Mouse (Mus musculus) stomach, embryonic 14.5 days (tissue): ENCODE results near the gene Bsnd. TPM values are rescaled to one million over a fixed set of nuclear protein-coding genes. Genes with fewer than 3 reads are reported as not detected.

Source experiments
- ATAC-seq: fragments of 200-750 bp; cut with Nextera tagmentation; 2 replicates; pipeline ENCODE4 v1.8.0; 2017; ENCODE audit warnings: low read depth, moderate TSS enrichment; ENCODE audit not compliant: insufficient number of reproducible peaks, insufficient read depth, low FRiP score
- H3K27ac ChIP-seq: fragments of 300-500 bp; sonication (generic); 2 replicates; pipeline ENCODE4 v1.5.1; 2014; ENCODE audit warnings: mild to moderate bottlenecking, low read length, moderate library complexity, mixed read lengths
- H3K27me3 ChIP-seq: fragments of 300-500 bp; sonication (generic); 2 replicates; pipeline ENCODE4 v1.6.1; 2014; ENCODE audit warnings: low read length, control low read depth, mixed read lengths; ENCODE audit not compliant: control insufficient read depth, insufficient read depth
- H3K36me3 ChIP-seq: fragments of 300-500 bp; sonication (generic); 2 replicates; pipeline ENCODE4 v1.6.1; 2014; ENCODE audit warnings: mild to moderate bottlenecking, control low read depth, low read length, moderate library complexity, mixed read lengths; ENCODE audit not compliant: control insufficient read depth, insufficient read depth
- H3K4me1 ChIP-seq: fragments of 300-500 bp; sonication (generic); 2 replicates; pipeline ENCODE4 v1.6.1; 2014; ENCODE audit warnings: low read length, control low read depth, mixed read lengths; ENCODE audit not compliant: control insufficient read depth, insufficient read depth
- H3K4me2 ChIP-seq: fragments of 300-500 bp; sonication (generic); replicated peaks from 2 replicates; pipeline ENCODE4 v1.6.1; 2014; ENCODE audit warnings: low read depth, low read length, control low read depth
- H3K4me3 ChIP-seq: fragments of 300-500 bp; sonication (generic); 2 replicates; pipeline ENCODE4 v1.5.1; 2014; ENCODE audit warnings: low read depth, low read length, control low read depth
- H3K9ac ChIP-seq: fragments of 300-500 bp; sonication (generic); replicated peaks from 2 replicates; pipeline ENCODE4 v1.6.1; 2014; ENCODE audit warnings: low read depth, mild to moderate bottlenecking, control low read depth, low read length, moderate library complexity, mixed read lengths
- H3K9me3 ChIP-seq: fragments of 300-500 bp; sonication (generic); 2 replicates; pipeline ENCODE4 v1.6.1; 2016; ENCODE audit warnings: low read depth, low read length, control low read depth; ENCODE audit not compliant: control insufficient read depth
- WGBS: fragments of 180-500 bp; shearing (Covaris S2); extraction: QIAGEN DNeasy Blood & Tissue Kit; methylation state at CpG from one replicate; pipeline ENCODE4 v1.1.7; 2014; 5-methylcytosine and 5-hydroxymethylcytosine counted together
- polyA plus RNA-seq: library from polyadenylated mRNA; unstranded; fragments of >200 nt; fragmentation: Nextera tagmentation; extraction: Ambion mirVana; gene quantifications from 2 replicates; pipeline ENCODE4 v1.2.1, GENCODE M21; 2014

Bsnd gene
- polyA plus RNA-seq, 1 experiment from 2014 or later = not detected

- no peaks in the 10 kb centered on the region for H3K9me3 ChIP-seq
- 66% methylated on average over 7 of the region's 7 CpGs for WGBS
- ATAC-seq = no peak
- no peaks in the 10 kb centered on the region for H3K27me3 ChIP-seq
- H3K36me3 ChIP-seq = no peaks in the 10 kb centered on the region
- no peaks in the 10 kb centered on the region for H3K4me1 ChIP-seq
- no peak overlapping the region for H3K4me3 ChIP-seq
- H3K9ac ChIP-seq = no peak overlapping the region
- H3K4me2 ChIP-seq = no peak overlapping the region
- no peak overlapping the region for H3K27ac ChIP-seq
These were observed 39.7 kb downstream of the Bsnd start for GRCm38 (mm10) chr4:106452401-106452800.

GRCm38 (mm10) chr4:106449306-106449705, 42.8 kb downstream of the Bsnd start:
- Histone ChIP-seq H3K4me2 (no peak overlapping the region), H3K27ac (no peak overlapping the region)
- 80% methylated on average over 8 of the region's 8 CpGs for WGBS

GRCm38 (mm10) chr4:106443182-106443581, 48.9 kb downstream of the Bsnd start:
- H3K36me3 ChIP-seq = peaks cover 16% of the 10 kb centered on the region; the same call in 1 of the 2 replicates
- ATAC-seq = no peak
- H3K9ac ChIP-seq = no peak overlapping the region
- no peak overlapping the region for H3K27ac ChIP-seq
- WGBS = 74% methylated on average over 6 of the region's 6 CpGs
- H3K4me2 ChIP-seq = no peak overlapping the region
- no peaks in the 10 kb centered on the region for H3K9me3 ChIP-seq
- no peaks in the 10 kb centered on the region for H3K4me1 ChIP-seq
- no peaks in the 10 kb centered on the region for H3K27me3 ChIP-seq
- H3K4me3 ChIP-seq = no peak overlapping the region

More at GRCm38 (mm10) chr4:106449306-106449705, 42.8 kb downstream of the Bsnd start:
- Histone ChIP-seq H3K9me3 (no peaks in the 10 kb centered on the region), H3K4me1 (no peaks in the 10 kb centered on the region), H3K27me3 (no peaks in the 10 kb centered on the region), H3K4me3 (no peak overlapping the region), H3K9ac (no peak overlapping the region), H3K36me3 (no peaks in the 10 kb centered on the region)
- no peak for ATAC-seq

DNA sequence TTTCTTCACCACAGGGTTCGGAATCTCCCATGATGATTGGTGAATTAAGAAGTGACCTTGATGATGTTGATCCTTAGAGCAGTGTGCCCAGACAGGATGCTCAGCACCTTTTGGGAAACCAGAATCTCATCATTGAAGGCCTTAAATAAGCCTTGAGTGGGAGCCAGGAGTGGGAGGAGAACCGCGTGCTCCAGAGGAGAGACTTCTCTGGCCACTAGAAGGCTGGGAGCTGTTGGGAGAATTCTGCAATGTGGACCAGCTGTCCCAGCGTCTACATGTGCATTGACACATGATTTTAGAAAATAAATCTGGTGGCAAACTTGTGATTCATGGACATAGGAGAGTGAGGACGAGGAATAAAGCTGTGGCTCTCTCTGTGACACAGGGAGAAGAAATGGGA, 53.3 kb downstream of the Bsnd start:
- H3K27me3 ChIP-seq = no peaks in the 10 kb centered on the region
- H3K9ac ChIP-seq = no peak overlapping the region
- H3K27ac ChIP-seq = no peak overlapping the region
- ATAC-seq = no peak
- H3K4me2 ChIP-seq = no peak overlapping the region
- H3K36me3 ChIP-seq = peaks cover 53% of the 10 kb centered on the region
- WGBS = 89% methylated on average over 5 of the region's 5 CpGs
- no peaks in the 10 kb centered on the region for H3K9me3 ChIP-seq
- no peaks in the 10 kb centered on the region for H3K4me1 ChIP-seq
- no peak overlapping the region for H3K4me3 ChIP-seq

DNA sequence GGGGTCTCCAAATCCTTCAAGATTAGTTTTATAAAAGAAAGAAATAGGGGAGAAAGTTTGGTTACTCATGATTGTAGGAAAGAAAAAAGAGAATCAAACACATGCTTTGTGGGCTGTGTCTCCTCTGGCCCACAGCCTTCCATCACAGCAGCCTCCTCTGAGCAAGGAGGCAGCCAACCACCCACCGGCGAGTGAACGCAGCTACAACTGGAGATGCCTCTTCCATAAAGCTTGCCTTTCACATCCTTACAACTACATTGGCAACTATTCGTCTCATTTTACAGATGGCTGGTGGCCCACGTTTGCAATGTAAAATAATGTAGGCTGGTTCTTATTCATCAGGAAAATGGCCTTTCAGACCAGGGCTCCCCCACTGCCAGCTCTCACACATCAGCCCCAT, 54.9 kb downstream of the Bsnd start:
- no peak for ATAC-seq
- Histone ChIP-seq H3K4me1 (no peaks in the 10 kb centered on the region), H3K27me3 (no peaks in the 10 kb centered on the region), H3K36me3 (peaks cover 53% of the 10 kb centered on the region), H3K4me2 (no peak overlapping the region), H3K9ac (no peak overlapping the region), H3K9me3 (no peaks in the 10 kb centered on the region), H3K27ac (no peak overlapping the region), H3K4me3 (no peak overlapping the region)
- 95% methylated on average over 5 of the region's 5 CpGs for WGBS

DNA sequence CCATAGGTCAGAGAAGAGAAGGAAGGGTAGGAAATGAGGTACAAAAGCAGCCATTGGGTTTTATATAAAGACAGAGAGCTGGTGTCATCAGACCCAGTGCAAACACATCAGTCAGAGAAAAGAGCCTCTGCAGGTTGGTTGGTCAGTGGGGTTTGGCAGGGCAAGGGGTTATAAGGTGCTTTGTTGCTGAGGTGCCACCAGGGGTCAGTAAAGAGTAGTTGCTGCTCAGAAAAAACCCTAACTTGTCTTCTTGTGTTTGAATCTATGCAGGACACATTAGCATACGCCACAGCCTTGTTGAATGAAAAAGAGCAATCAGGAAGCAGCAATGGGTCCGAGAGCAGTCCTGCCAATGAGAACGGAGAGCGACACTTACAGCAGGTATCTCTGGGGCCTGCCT, 55.6 kb downstream of the Bsnd start:
- no peak overlapping the region for H3K9ac ChIP-seq
- 69% methylated on average over 4 of the region's 4 CpGs for WGBS
- H3K27ac ChIP-seq = no peak overlapping the region
- H3K27me3 ChIP-seq = no peaks in the 10 kb centered on the region
- no peaks in the 10 kb centered on the region for H3K9me3 ChIP-seq
- no peak overlapping the region for H3K4me2 ChIP-seq
- ATAC-seq = no peak
- H3K4me3 ChIP-seq = no peak overlapping the region
- peaks cover 56% of the 10 kb centered on the region for H3K36me3 ChIP-seq
- no peaks in the 10 kb centered on the region for H3K4me1 ChIP-seq

- Histone ChIP-seq H3K36me3 (peaks cover 66% of the 10 kb centered on the region), H3K27ac (no peak overlapping the region), H3K4me3 (no peak overlapping the region), H3K4me2 (no peak overlapping the region), H3K9me3 (no peaks in the 10 kb centered on the region), H3K9ac (no peak overlapping the region), H3K27me3 (no peaks in the 10 kb centered on the region), H3K4me1 (no peaks in the 10 kb centered on the region)
- ATAC-seq = no peak
- 91% methylated on average over 2 of the region's 2 CpGs for WGBS
These were observed 56.7 kb downstream of the Bsnd start for GRCm38 (mm10) chr4:106435426-106435825.

Other genes starting within 250 kb of the Bsnd start
- 12.0 and 13.8 TPM in 2 replicates for gene Usp24, start 176.1 kb downstream of the Bsnd start, polyA plus RNA-seq
- 7.7 and 7.9 TPM in 2 replicates for gene Pcsk9, start 28.0 kb downstream of the Bsnd start, polyA plus RNA-seq
- gene Dhcr24, start 68.8 kb upstream of the Bsnd start, polyA plus RNA-seq = 29.8 and 32.4 TPM in 2 replicates
- not detected in 2 replicates for gene Lexm, start 125.0 kb upstream of the Bsnd start, polyA plus RNA-seq
- gene Ttc22, start 130.1 kb upstream of the Bsnd start, polyA plus RNA-seq = 2.7 and 3.7 TPM in 2 replicates
- gene Pars2, start 158.8 kb upstream of the Bsnd start, polyA plus RNA-seq = 14.5 and 15.1 TPM in 2 replicates
- 79.5 and 80.4 TPM in 2 replicates for gene Ttc4, start 186.7 kb upstream of the Bsnd start, polyA plus RNA-seq
- 0.10 TPM in 1 of 2 replicates, not detected in the other for gene Mroh7, start 238.6 kb upstream of the Bsnd start, polyA plus RNA-seq
- 4.3 and 4.9 TPM in 2 replicates for gene Fam151a, start 241.6 kb upstream of the Bsnd start, polyA plus RNA-seq